Mouse (Mus musculus): ENCODE measurements around the gene Usp24. TPM values are rescaled to one million over a fixed set of nuclear protein-coding genes. Genes with fewer than 3 reads are reported as not detected.

Usp24 gene
- polyA plus RNA-seq, 1 experiment from 2014 or later: 12.6 TPM

DNA sequence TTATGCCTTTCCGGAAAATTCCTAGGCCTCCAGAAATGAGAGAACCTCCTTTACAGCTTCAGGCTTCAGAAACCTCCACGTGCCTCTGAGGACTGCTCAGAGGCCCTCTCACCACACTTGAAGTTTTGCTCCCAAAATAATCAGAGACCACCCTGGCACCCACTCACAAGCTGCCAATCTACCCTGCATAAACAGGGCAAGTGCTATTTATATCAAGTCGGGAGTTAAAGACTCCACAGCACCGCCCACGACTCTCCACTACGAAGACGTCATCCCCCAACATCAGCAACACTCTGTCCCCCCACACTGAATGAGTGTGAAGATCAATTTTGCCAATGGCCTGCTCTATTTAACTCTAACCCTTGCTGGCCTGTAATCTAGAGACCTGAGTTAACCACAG lies 136.4 kb downstream of the Usp24 start:
- Histone ChIP-seq H3K9ac (replicated peaks; ENCODE audit: low read length) (no peak overlapping the region), H3K9me3 (ENCODE audit: control insufficient read depth, low read length) (no peaks in the 10 kb centered on the region), H3K4me1 (ENCODE audit: control insufficient read depth, insufficient read depth, low read length) (no peaks in the 10 kb centered on the region), H3K4me2 (ENCODE audit: low read length) (no peak overlapping the region), H3K4me3 (replicated peaks; ENCODE audit: low read depth, low read length) (no peak overlapping the region), H3K27me3 (ENCODE audit: control insufficient read depth, insufficient read depth, low read length) (no peaks in the 10 kb centered on the region), H3K27ac (replicated peaks; ENCODE audit: low read depth, low read length) (no peak overlapping the region), H3K36me3 (ENCODE audit: control insufficient read depth, insufficient read depth, low read length) (no peaks in the 10 kb centered on the region)
- 83% methylated on average over 7 of the region's 7 CpGs for WGBS
- ATAC-seq (ENCODE audit: low FRiP score, low TSS enrichment) (no peak), DNase-seq (no peak)

DNA sequence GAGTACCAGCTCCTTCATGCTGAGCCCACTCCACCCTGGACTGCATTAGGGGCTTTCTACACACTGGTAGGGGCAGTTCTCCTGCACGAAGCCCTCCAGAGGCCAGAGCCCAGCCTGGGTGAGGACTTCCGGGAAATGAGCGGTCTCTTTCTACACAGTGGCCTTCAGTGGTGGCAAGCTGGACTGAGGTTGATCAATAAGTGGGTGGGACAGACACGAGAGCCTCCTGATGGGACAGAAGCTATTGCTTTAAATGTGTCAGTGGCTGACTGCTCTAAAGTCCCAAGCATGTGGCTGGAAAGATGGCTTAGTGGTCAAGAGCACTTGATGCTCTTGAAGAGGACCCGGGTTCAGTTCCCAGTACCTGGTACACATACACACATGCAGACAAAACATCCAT lies 137.1 kb downstream of the Usp24 start:
- no peak overlapping the region for H3K4me2 ChIP-seq (ENCODE audit: low read length)
- no peak for ATAC-seq (ENCODE audit: low FRiP score, low TSS enrichment)
- H3K27ac ChIP-seq (replicated peaks; ENCODE audit: low read depth, low read length): no peak overlapping the region
- no peaks in the 10 kb centered on the region for H3K9me3 ChIP-seq (ENCODE audit: control insufficient read depth, low read length)
- H3K27me3 ChIP-seq (ENCODE audit: control insufficient read depth, insufficient read depth, low read length): no peaks in the 10 kb centered on the region
- no peak for DNase-seq
- 88% methylated on average over 5 of the region's 5 CpGs for WGBS
- H3K4me3 ChIP-seq (replicated peaks; ENCODE audit: low read depth, low read length): no peak overlapping the region
- no peaks in the 10 kb centered on the region for H3K36me3 ChIP-seq (ENCODE audit: control insufficient read depth, insufficient read depth, low read length)
- no peaks in the 10 kb centered on the region for H3K4me1 ChIP-seq (ENCODE audit: control insufficient read depth, insufficient read depth, low read length)
- H3K9ac ChIP-seq (replicated peaks; ENCODE audit: low read length): no peak overlapping the region

DNA sequence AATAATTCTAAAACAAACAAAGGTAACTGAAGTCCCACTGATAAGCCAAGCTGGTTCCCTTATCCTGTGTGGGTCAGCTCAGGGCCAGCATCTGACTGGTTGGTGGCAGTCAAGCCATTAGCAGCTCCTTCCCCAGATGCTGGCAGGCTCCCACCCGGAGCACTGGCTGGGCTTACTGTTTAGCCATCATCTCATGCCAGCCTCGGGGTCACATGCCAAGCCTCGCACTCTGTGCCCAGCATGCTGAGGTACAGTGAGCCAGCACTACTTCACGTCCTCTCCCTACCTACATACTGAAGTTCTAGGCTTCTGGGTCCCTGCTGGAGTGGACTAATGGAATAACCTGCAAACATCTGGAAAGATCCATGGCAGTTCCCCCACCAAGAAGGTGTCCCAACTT lies 137.5 kb downstream of the Usp24 start:
- DNase-seq (no peak), ATAC-seq (ENCODE audit: low FRiP score, low TSS enrichment) (no peak)
- H3K4me2 ChIP-seq (ENCODE audit: low read length): no peak overlapping the region
- no peak overlapping the region for H3K27ac ChIP-seq (replicated peaks; ENCODE audit: low read depth, low read length)
- 92% methylated on average over 4 of the region's 4 CpGs for WGBS
- H3K4me3 ChIP-seq (replicated peaks; ENCODE audit: low read depth, low read length): no peak overlapping the region
- H3K36me3 ChIP-seq (ENCODE audit: control insufficient read depth, insufficient read depth, low read length): no peaks in the 10 kb centered on the region
- H3K4me1 ChIP-seq (ENCODE audit: control insufficient read depth, insufficient read depth, low read length): no peaks in the 10 kb centered on the region
- no peaks in the 10 kb centered on the region for H3K27me3 ChIP-seq (ENCODE audit: control insufficient read depth, insufficient read depth, low read length)
- no peaks in the 10 kb centered on the region for H3K9me3 ChIP-seq (ENCODE audit: control insufficient read depth, low read length)
- H3K9ac ChIP-seq (replicated peaks; ENCODE audit: low read length): no peak overlapping the region

DNA sequence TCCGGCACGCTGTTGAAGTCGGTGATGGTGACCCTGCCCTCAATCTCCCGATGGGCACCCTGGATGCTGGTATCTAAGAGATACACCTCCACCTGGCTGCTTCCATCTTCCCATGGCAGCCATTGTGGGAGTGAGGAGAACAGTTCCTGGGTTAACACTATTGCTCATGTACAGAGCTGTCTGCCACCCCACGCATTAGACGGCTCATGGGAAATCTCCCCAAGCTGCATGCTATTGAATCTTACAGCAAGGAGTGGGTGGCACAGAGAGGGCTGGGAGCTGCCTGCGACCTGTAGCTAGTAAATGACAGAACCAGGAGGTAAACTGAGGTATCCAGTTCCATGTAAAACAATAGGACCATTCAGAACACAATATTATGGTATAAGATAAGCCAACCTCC lies 138.5 kb downstream of the Usp24 start:
- ATAC-seq (ENCODE audit: low FRiP score, low TSS enrichment): no peak
- 94% methylated on average over 7 of the region's 7 CpGs for WGBS

DNA sequence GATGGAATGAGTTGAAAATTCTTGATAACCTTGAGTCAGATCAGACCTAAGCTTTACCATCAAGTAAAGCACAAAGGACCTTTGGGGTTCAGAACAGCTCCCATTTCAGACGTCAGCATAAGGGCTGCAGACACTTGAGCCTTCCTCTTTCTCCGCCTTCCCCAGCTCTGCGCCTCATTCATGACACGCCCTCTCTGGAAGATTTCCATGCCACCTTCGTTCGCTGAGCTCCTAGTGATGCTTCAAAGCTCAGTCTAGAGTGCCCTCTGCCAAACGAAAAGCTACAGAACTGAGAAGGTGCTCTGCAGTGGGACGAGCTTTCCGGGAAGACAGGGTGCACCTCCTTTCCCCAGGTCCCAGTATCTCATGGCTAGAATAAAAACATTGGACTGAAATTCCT lies 146.0 kb downstream of the Usp24 start:
- no peaks in the 10 kb centered on the region for H3K36me3 ChIP-seq (ENCODE audit: control insufficient read depth, insufficient read depth, low read length)

More for the DNA sequence above, 138.5 kb downstream of the Usp24 start:
- Histone ChIP-seq H3K27ac (replicated peaks; ENCODE audit: low read depth, low read length) (no peak overlapping the region), H3K4me1 (ENCODE audit: control insufficient read depth, insufficient read depth, low read length) (no peaks in the 10 kb centered on the region), H3K27me3 (ENCODE audit: control insufficient read depth, insufficient read depth, low read length) (no peaks in the 10 kb centered on the region), H3K36me3 (ENCODE audit: control insufficient read depth, insufficient read depth, low read length) (no peaks in the 10 kb centered on the region), H3K4me3 (replicated peaks; ENCODE audit: low read depth, low read length) (no peak overlapping the region), H3K9me3 (ENCODE audit: control insufficient read depth, low read length) (no peaks in the 10 kb centered on the region), H3K9ac (replicated peaks; ENCODE audit: low read length) (no peak overlapping the region), H3K4me2 (ENCODE audit: low read length) (no peak overlapping the region)
- DNase-seq: no peak

DNA sequence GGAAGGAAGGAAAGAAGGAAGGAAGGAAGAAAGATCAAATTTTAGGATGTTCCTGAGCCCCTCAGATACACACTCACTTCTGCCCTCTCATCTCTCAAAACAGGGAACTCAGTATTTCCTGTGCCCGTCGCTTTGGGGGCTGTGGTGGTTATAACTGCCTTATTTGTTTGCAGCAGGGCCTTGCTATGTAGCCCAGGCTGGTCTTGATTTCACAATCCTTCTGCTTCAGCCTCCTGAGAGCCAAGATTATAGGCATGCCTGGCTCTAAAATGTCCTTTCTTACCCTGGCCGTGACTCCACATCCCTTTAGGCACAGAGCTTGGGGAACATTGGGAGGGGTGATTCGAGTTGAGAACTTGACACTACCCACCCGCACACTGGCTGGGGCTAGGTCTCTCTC lies 146.5 kb downstream of the Usp24 start:
- no peaks in the 10 kb centered on the region for H3K36me3 ChIP-seq (ENCODE audit: control insufficient read depth, insufficient read depth, low read length)
- H3K4me2 ChIP-seq (ENCODE audit: low read length): no peak overlapping the region
- no peak overlapping the region for H3K27ac ChIP-seq (replicated peaks; ENCODE audit: low read depth, low read length)
- no peak for DNase-seq
- H3K27me3 ChIP-seq (ENCODE audit: control insufficient read depth, insufficient read depth, low read length): peaks cover 30% of the 10 kb centered on the region
- ATAC-seq (ENCODE audit: low FRiP score, low TSS enrichment): no peak
- no peaks in the 10 kb centered on the region for H3K9me3 ChIP-seq (ENCODE audit: control insufficient read depth, low read length)
- H3K4me3 ChIP-seq (replicated peaks; ENCODE audit: low read depth, low read length): no peak overlapping the region
- H3K4me1 ChIP-seq (ENCODE audit: control insufficient read depth, insufficient read depth, low read length): no peaks in the 10 kb centered on the region; the same call in 1 of the 2 replicates
- 72% methylated on average over 5 of the region's 5 CpGs for WGBS
- no peak overlapping the region for H3K9ac ChIP-seq (replicated peaks; ENCODE audit: low read length)

More for the DNA sequence above, 146.0 kb downstream of the Usp24 start:
- no peak for ATAC-seq (ENCODE audit: low FRiP score, low TSS enrichment)
- H3K27ac ChIP-seq (replicated peaks; ENCODE audit: low read depth, low read length): no peak overlapping the region
- peaks cover 30% of the 10 kb centered on the region for H3K27me3 ChIP-seq (ENCODE audit: control insufficient read depth, insufficient read depth, low read length)
- H3K4me3 ChIP-seq (replicated peaks; ENCODE audit: low read depth, low read length): no peak overlapping the region
- H3K9me3 ChIP-seq (ENCODE audit: control insufficient read depth, low read length): no peaks in the 10 kb centered on the region
- no peak overlapping the region for H3K9ac ChIP-seq (replicated peaks; ENCODE audit: low read length)
- H3K4me1 ChIP-seq (ENCODE audit: control insufficient read depth, insufficient read depth, low read length): no peaks in the 10 kb centered on the region; the same call in 1 of the 2 replicates
- WGBS: 79% methylated on average over 9 of the region's 9 CpGs
- no peak for DNase-seq
- H3K4me2 ChIP-seq (ENCODE audit: low read length): no peak overlapping the region

DNA sequence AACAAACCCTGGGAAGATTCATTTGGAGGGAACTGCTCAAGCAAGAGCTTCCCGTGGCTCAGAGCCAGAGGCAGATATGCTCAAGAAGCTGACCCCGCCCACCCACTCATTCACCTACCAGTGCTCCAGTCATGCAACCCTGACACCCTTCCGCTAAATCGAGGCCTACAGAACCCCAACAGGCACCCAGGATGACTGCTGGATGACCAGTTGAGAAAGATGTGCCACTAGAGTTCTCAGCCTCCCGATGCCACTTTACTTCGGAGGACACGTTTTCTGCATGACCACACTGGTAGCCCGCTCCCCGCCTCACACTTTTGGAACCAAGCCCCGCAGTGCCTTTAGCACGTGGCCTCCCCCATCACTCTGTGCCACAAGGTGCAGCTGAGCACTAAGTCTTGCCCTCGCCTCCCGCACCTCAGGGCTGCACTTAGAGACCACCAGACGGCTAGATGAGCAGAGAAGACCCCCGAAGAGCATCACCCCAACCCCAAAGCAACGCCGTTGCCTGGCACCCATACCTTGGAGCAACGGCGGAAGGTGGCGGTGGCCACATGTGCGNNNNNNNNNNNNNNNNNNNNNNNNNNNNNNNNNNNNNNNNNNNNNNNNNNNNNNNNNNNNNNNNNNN lies 147.3 kb downstream of the Usp24 start:
- Histone ChIP-seq H3K4me1 (ENCODE audit: control insufficient read depth, insufficient read depth, low read length) (no peaks in the 10 kb centered on the region; the same call in 1 of the 2 replicates), H3K9ac (replicated peaks; ENCODE audit: low read length) (peak overlapping the region; percentile 55; the same call in 1 of the 2 replicates), H3K27ac (replicated peaks; ENCODE audit: low read depth, low read length) (no peak overlapping the region), H3K4me3 (replicated peaks; ENCODE audit: low read depth, low read length) (peak overlapping the region; percentile 42), H3K9me3 (ENCODE audit: control insufficient read depth, low read length) (no peaks in the 10 kb centered on the region), H3K4me2 (ENCODE audit: low read length) (peak overlapping the region; percentile 83), H3K36me3 (ENCODE audit: control insufficient read depth, insufficient read depth, low read length) (no peaks in the 10 kb centered on the region), H3K27me3 (ENCODE audit: control insufficient read depth, insufficient read depth, low read length) (peaks cover 30% of the 10 kb centered on the region)
- peak; percentile 15 for DNase-seq
- no peak for ATAC-seq (ENCODE audit: low FRiP score, low TSS enrichment)
- WGBS: 28% methylated on average over 21 of the region's 21 CpGs

DNA sequence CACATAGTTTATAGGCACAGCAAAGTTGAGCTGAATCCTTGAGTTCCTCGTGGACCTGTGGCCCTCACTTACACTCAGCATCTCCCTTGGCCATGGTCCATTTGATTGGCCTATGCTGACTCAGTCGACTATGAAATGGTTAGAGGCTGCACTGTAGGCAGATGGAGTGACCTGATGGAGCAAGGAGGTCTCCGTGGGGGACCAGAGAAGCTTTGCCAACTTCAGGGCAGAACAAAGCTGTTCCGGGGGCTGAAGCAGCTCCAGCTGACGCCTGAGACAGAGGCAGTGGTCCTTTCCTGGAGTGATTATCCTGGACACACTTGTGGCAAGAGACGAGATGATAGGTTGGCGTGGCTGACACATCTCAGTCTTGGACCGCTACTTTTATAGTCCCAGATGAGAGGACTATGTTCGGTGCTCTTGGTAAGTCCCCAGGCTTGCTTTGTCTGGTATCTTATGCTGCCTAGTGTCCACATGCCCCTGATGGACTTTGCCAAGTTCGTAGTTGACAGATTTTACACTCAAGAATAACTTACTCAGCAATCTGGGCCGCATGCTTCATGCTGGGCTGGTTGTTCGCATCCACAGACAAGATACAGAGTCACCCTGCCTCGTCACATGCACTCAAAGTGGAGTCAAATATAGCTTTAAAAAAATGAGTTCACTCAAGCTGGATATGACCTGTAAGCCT lies 151.6 kb downstream of the Usp24 start:
- DNase-seq (no peak), ATAC-seq (ENCODE audit: low FRiP score, low TSS enrichment) (no peak)
- WGBS: 81% methylated on average over 13 of the region's 13 CpGs

DNA sequence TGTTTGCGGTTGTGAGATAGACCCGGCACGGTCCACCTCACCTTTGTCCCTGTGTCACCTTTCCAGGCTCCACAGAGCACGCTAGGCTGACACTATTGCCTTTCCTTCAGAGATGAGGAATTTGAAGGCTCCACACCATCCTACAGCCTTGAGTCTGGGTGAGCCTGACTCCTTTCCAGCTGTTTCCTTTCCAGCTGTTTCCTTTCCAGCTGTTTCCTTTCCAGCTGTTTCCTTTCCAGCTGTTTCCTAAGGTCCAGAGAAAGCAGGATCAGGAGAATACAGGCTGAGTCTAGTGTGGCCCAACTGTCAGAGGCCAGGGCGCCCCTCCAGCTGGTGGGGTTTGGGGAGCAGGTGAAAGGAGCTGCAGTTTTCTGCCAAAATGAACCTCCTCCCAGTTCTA lies 154.9 kb downstream of the Usp24 start:
- Histone ChIP-seq H3K4me3 (replicated peaks; ENCODE audit: low read depth, low read length) (no peak overlapping the region), H3K27me3 (ENCODE audit: control insufficient read depth, insufficient read depth, low read length) (no peaks in the 10 kb centered on the region), H3K27ac (replicated peaks; ENCODE audit: low read depth, low read length) (no peak overlapping the region), H3K4me2 (ENCODE audit: low read length) (no peak overlapping the region), H3K9ac (replicated peaks; ENCODE audit: low read length) (no peak overlapping the region), H3K4me1 (ENCODE audit: control insufficient read depth, insufficient read depth, low read length) (no peaks in the 10 kb centered on the region), H3K36me3 (ENCODE audit: control insufficient read depth, insufficient read depth, low read length) (no peaks in the 10 kb centered on the region), H3K9me3 (ENCODE audit: control insufficient read depth, low read length) (no peaks in the 10 kb centered on the region)
- ATAC-seq (ENCODE audit: low FRiP score, low TSS enrichment) (no peak), DNase-seq (no peak)
- WGBS: 84% methylated on average over 5 of the region's 5 CpGs

More for the DNA sequence above, 151.6 kb downstream of the Usp24 start:
- no peak overlapping the region for H3K4me2 ChIP-seq (ENCODE audit: low read length)
- H3K27ac ChIP-seq (replicated peaks; ENCODE audit: low read depth, low read length): no peak overlapping the region
- H3K4me1 ChIP-seq (ENCODE audit: control insufficient read depth, insufficient read depth, low read length): no peaks in the 10 kb centered on the region; the same call in 1 of the 2 replicates
- H3K9me3 ChIP-seq (ENCODE audit: control insufficient read depth, low read length): no peaks in the 10 kb centered on the region
- no peaks in the 10 kb centered on the region for H3K36me3 ChIP-seq (ENCODE audit: control insufficient read depth, insufficient read depth, low read length)
- H3K27me3 ChIP-seq (ENCODE audit: control insufficient read depth, insufficient read depth, low read length): peaks cover 28% of the 10 kb centered on the region
- H3K9ac ChIP-seq (replicated peaks; ENCODE audit: low read length): no peak overlapping the region
- no peak overlapping the region for H3K4me3 ChIP-seq (replicated peaks; ENCODE audit: low read depth, low read length)

Measured in midbrain, embryonic 14.5 days (tissue).